Mouse (Mus musculus): ENCODE measurements around the gene AU040320.

DNA sequence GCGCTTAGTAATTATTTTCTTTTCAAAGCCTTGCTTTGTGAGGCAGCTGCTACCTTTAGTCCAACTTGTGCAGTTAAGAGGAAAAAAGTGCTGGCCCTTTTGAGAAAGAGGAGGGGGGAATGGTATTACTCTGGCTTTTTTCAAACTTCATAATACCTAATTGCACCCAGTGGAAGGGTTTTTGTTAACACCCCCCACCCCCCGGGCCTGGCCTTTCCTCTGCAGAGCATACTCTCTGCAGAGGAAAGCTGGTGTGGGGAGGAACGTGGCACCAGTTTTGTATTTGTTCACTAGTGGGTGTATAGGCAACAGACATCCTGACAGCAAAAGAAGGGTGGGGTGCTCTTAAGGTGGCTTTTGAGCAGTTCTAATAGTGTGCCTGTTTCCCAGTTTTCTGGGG is 28.5 kb downstream of the AU040320 start:
- TF ChIP-seq CTCF (IDR thresholded peaks at IDR 0.05), result no peak
- TF ChIP-seq POLR2A (IDR thresholded peaks at IDR 0.05; ENCODE audit: insufficient read depth, low read depth, low read length), result no peak
